Mouse (Mus musculus) MEL (cell line): ENCODE measurements around the gene Ubxn10. TPM values are rescaled to one million over a fixed set of nuclear protein-coding genes. Genes with fewer than 3 reads are reported as not detected.

Experiments used
- DNase-seq: peaks from one replicate; pipeline ENCODE4 v3.0.0; 2011; ENCODE audit warnings: low read depth, low spot score
- H3K27ac ChIP-seq: 2 replicates; pipeline ENCODE4 v1.5.1; 2012; ENCODE audit warnings: low read depth, mild to moderate bottlenecking, control low read depth, low read length, moderate library complexity; ENCODE audit not compliant: control insufficient read depth
- H3K27me3 ChIP-seq, 2 experiments: fragments of 150-350 bp in 1 of 2; sonication (generic) in 1 of 2; 2 replicates each; pipeline ENCODE4 v1.6.1; 2012; ENCODE audit warnings: low read length in 2 of 2, mild to moderate bottlenecking in 2 of 2, improper control_type of control experiment in 1 of 2, moderate library complexity in 1 of 2; ENCODE audit not compliant: insufficient read depth in 2 of 2, control insufficient read depth in 1 of 2
- H3K36me3 ChIP-seq, 2 experiments: 2 replicates each; pipeline ENCODE4 v1.6.1; 2012 to 2014; ENCODE audit warnings: low read length in 2 of 2, improper control_type of control experiment in 1 of 2, inconsistent platforms in 1 of 2, mild to moderate bottlenecking in 1 of 2; ENCODE audit not compliant: insufficient read depth in 2 of 2, control insufficient read depth in 1 of 2
- H3K4me1 ChIP-seq, 2 experiments: fragments of 150-350 bp in 1 of 2; sonication (generic) in 1 of 2; 2 replicates each; pipeline ENCODE4 v1.6.1; 2012; ENCODE audit warnings: low read length in 2 of 2, improper control_type of control experiment in 1 of 2, mild to moderate bottlenecking in 1 of 2; ENCODE audit not compliant: insufficient read depth in 2 of 2, control insufficient read depth in 1 of 2
- H3K4me3 ChIP-seq, 2 experiments: fragments of 150-350 bp in 1 of 2; sonication (generic) in 1 of 2; 2 replicates each; pipeline ENCODE4 v1.5.1; 2012; ENCODE audit warnings: low read depth in 2 of 2, low read length in 2 of 2, mild to moderate bottlenecking in 2 of 2, moderate library complexity in 2 of 2, control low read depth in 1 of 2, improper control_type of control experiment in 1 of 2; ENCODE audit not compliant: control insufficient read depth in 1 of 2, insufficient read depth in 1 of 2
- H3K79me2 ChIP-seq: 2 replicates; pipeline ENCODE4 v1.6.1; 2012; ENCODE audit warnings: mild to moderate bottlenecking, low read length, moderate library complexity; ENCODE audit not compliant: control insufficient read depth, poor library complexity, insufficient read depth
- H3K9ac ChIP-seq: 2 replicates; pipeline ENCODE4 v1.6.1; 2012; ENCODE audit warnings: low read depth, mild to moderate bottlenecking, control low read depth, low read length, moderate library complexity; ENCODE audit not compliant: control insufficient read depth, poor library complexity, severe bottlenecking
- H3K9me3 ChIP-seq: fragments of 150-350 bp; sonication (generic); replicated peaks from 2 replicates; pipeline ENCODE4 v1.6.1; 2012; ENCODE audit warnings: mild to moderate bottlenecking, low read length, improper control_type of control experiment, moderate library complexity; ENCODE audit not compliant: insufficient read depth
- CHD2 ChIP-seq: IDR thresholded peaks from 2 replicates; pipeline ENCODE4 v1.6.1; 2011; ENCODE audit warnings: low read length, improper control_type of control experiment
- CTCF ChIP-seq, 3 experiments: IDR thresholded peaks in 2 of 3; conservative IDR thresholded peaks in 1 of 3; 2 replicates each; pipeline ENCODE4 v1.5.1; 2011 to 2012; ENCODE audit warnings: low read length in 3 of 3, low read depth in 2 of 3, mild to moderate bottlenecking in 2 of 3, improper control_type of control experiment in 1 of 3, inconsistent platforms in 1 of 3, mixed read lengths in 1 of 3, moderate library complexity in 1 of 3; ENCODE audit not compliant: control insufficient read depth in 1 of 3, insufficient read depth in 1 of 3, poor library complexity in 1 of 3, severe bottlenecking in 1 of 3
- ETS1 ChIP-seq: IDR thresholded peaks from 2 replicates; pipeline ENCODE4 v1.6.1; 2012; ENCODE audit warnings: low read depth, mild to moderate bottlenecking, inconsistent platforms, low read length, improper control_type of control experiment, moderate library complexity
- GABPA ChIP-seq: IDR thresholded peaks from 2 replicates; pipeline ENCODE4 v1.6.1; 2012; ENCODE audit warnings: low read depth, mild to moderate bottlenecking, inconsistent platforms, low read length, improper control_type of control experiment, moderate library complexity
- GATA1 ChIP-seq: IDR thresholded peaks from 2 replicates; pipeline ENCODE4 v1.6.1; 2011; ENCODE audit warnings: low read depth, low read length, improper control_type of control experiment
- HCFC1 ChIP-seq: IDR thresholded peaks from 2 replicates; pipeline ENCODE4 v1.6.1; 2012; ENCODE audit warnings: low read depth, mild to moderate bottlenecking, inconsistent platforms, low read length, improper control_type of control experiment, moderate library complexity
- JUND ChIP-seq: IDR thresholded peaks from 2 replicates; pipeline ENCODE4 v1.6.1; 2011; ENCODE audit warnings: low read depth, mild to moderate bottlenecking, improper control_type of control experiment, low read length
- KAT2A ChIP-seq: conservative IDR thresholded peaks from 2 replicates; pipeline ENCODE4 v1.6.1; 2012; ENCODE audit warnings: low read depth, low read length, improper control_type of control experiment, inconsistent platforms
- MAFK ChIP-seq: IDR thresholded peaks from 2 replicates; pipeline ENCODE4 v1.6.1; 2011; ENCODE audit warnings: low read depth, mild to moderate bottlenecking, low read length, improper control_type of control experiment, borderline replicate concordance
- MEF2A ChIP-seq: IDR thresholded peaks from 2 replicates; pipeline ENCODE4 v1.6.1; 2014; ENCODE audit warnings: low read depth, mild to moderate bottlenecking, inconsistent platforms, low read length, improper control_type of control experiment; ENCODE audit not compliant: poor library complexity, insufficient replicate concordance, severe bottlenecking; ENCODE audit errors: extremely low read depth
- MXI1 ChIP-seq: IDR thresholded peaks from 2 replicates; pipeline ENCODE4 v1.6.1; 2011; ENCODE audit warnings: mild to moderate bottlenecking, low read depth, low read length, improper control_type of control experiment
- MYB ChIP-seq: IDR thresholded peaks from 2 replicates; pipeline ENCODE4 v1.6.1; 2011; ENCODE audit warnings: mild to moderate bottlenecking, low read depth, low read length, improper control_type of control experiment
- MYC ChIP-seq: IDR thresholded peaks from 2 replicates; pipeline ENCODE4 v1.6.1; 2011; ENCODE audit warnings: low read depth, mild to moderate bottlenecking, low read length, improper control_type of control experiment, moderate library complexity
- NELFE ChIP-seq: IDR thresholded peaks from 2 replicates; pipeline ENCODE4 v1.6.1; 2011; ENCODE audit warnings: low read depth, low read length, improper control_type of control experiment
- NRF1 ChIP-seq: IDR thresholded peaks from 2 replicates; pipeline ENCODE4 v1.6.1; 2014; ENCODE audit warnings: low read depth, mild to moderate bottlenecking, inconsistent platforms, low read length, improper control_type of control experiment, moderate library complexity; ENCODE audit not compliant: poor library complexity, insufficient read depth, severe bottlenecking
- POLR2A ChIP-seq, 2 experiments: IDR thresholded peaks; 2 replicates each; pipeline ENCODE4 v1.6.1; 2011 to 2012; ENCODE audit warnings: low read length in 2 of 2, mild to moderate bottlenecking in 2 of 2, control low read depth in 1 of 2, improper control_type of control experiment in 1 of 2, low read depth in 1 of 2, moderate library complexity in 1 of 2; ENCODE audit not compliant: control insufficient read depth in 1 of 2, insufficient read depth in 1 of 2, poor library complexity in 1 of 2
- POLR2AphosphoS5 ChIP-seq: IDR thresholded peaks from 2 replicates; pipeline ENCODE4 v1.6.1; 2012; ENCODE audit warnings: low read depth, borderline replicate concordance, mild to moderate bottlenecking, inconsistent platforms, low read length, moderate library complexity, mixed read lengths
- RAD21 ChIP-seq: IDR thresholded peaks from 2 replicates; pipeline ENCODE4 v1.6.1; 2011; ENCODE audit warnings: mild to moderate bottlenecking, low read depth, low read length, improper control_type of control experiment
- SIN3A ChIP-seq: IDR thresholded peaks from 2 replicates; pipeline ENCODE4 v1.6.1; 2012; ENCODE audit warnings: low read length, improper control_type of control experiment, inconsistent platforms
- TBP ChIP-seq: IDR thresholded peaks from 2 replicates; pipeline ENCODE4 v1.8.0; 2011; ENCODE audit warnings: low read depth, low read length, improper control_type of control experiment
- TCF12 ChIP-seq: IDR thresholded peaks from 2 replicates; pipeline ENCODE4 v1.6.1; 2014; ENCODE audit warnings: low read depth, mild to moderate bottlenecking, inconsistent platforms, low read length, improper control_type of control experiment, moderate library complexity
- USF1 ChIP-seq: IDR thresholded peaks from 2 replicates; pipeline ENCODE4 v1.6.1; 2014; ENCODE audit warnings: low read depth, mild to moderate bottlenecking, inconsistent platforms, low read length, improper control_type of control experiment, moderate library complexity
- USF2 ChIP-seq, 2 experiments: IDR thresholded peaks; 2 replicates each; pipeline ENCODE4 v1.6.1; 2011 to 2012; ENCODE audit warnings: improper control_type of control experiment in 2 of 2, low read length in 2 of 2, borderline replicate concordance in 1 of 2, inconsistent platforms in 1 of 2, low read depth in 1 of 2, mild to moderate bottlenecking in 1 of 2; ENCODE audit not compliant: insufficient read depth in 1 of 2
- ZMIZ1 ChIP-seq: IDR thresholded peaks from 2 replicates; pipeline ENCODE4 v1.6.1; 2012; ENCODE audit warnings: low read depth, mild to moderate bottlenecking, inconsistent platforms, low read length, improper control_type of control experiment, moderate library complexity
- ZNF384 ChIP-seq: IDR thresholded peaks from 2 replicates; pipeline ENCODE4 v1.6.1; 2012; ENCODE audit warnings: low read depth, mild to moderate bottlenecking, inconsistent platforms, low read length, improper control_type of control experiment
- polyA plus RNA-seq, 2 experiments: library from polyadenylated mRNA; stranded (reverse) in 1 of 2; unstranded in 1 of 2; fragments of >175 nt in 1 of 2; fragments of >200 nt in 1 of 2; gene quantifications; 2 replicates each; pipeline versions ENCODE4 v1.2.1 to v1.2.4; 2012; ENCODE audit warnings: low replicate concordance in 2 of 2, low read depth in 1 of 2; ENCODE audit not compliant: insufficient read length in 2 of 2, insufficient read depth in 1 of 2, missing spikeins in 1 of 2
- total RNA-seq: library from RNA; depleted of rRNA; stranded (reverse); fragments of 300-350 nt; gene quantifications from 2 replicates; pipeline ENCODE4 v1.2.3, GENCODE M21; 2012

Ubxn10 gene
- total and polyA plus RNA-seq, 3 experiments: not detected

DNA sequence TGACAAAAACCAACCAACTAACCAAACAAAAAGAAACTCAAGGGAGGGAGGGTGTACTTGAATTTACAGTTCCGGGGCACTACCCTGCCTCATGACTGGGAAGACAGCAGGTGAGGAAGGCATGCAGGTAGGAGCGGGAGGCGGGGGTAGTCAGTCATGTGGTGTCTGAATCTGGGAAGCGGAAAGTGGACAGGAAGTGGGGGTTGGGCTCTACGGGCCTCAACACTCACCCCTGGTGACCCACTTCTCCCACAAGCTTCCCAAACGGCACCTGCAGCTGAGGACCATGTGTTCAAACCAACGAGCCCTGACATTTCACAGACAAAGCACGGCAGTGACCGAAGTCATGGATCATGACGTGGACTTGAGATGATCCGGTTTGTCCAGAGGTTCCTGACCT lies 24.9 kb downstream of the Ubxn10 start:
- Histone ChIP-seq H3K4me1 (no peaks in the 10 kb centered on the region), H3K27ac (no peak overlapping the region), H3K79me2 (no peaks in the 10 kb centered on the region), H3K36me3 (no peaks in the 10 kb centered on the region), H3K9ac (no peak overlapping the region), H3K27me3 (no peaks in the 10 kb centered on the region), H3K9me3 (no peaks in the 10 kb centered on the region), H3K4me3 (no peak overlapping the region)
- TF ChIP-seq CTCF (IDR thresholded peaks at IDR 0.05 in 2 of 3, conservative IDR thresholded peaks at IDR 0.05 in 1 of 3; ENCODE audit: control insufficient read depth in 1 of 3, insufficient read depth in 1 of 3, low read depth in 2 of 3, low read length in 3 of 3, poor library complexity in 1 of 3, severe bottlenecking in 1 of 3) (no peak), POLR2A (IDR thresholded peaks at IDR 0.05; ENCODE audit: control insufficient read depth in 1 of 2, insufficient read depth in 1 of 2, low read depth in 1 of 2, low read length in 2 of 2, poor library complexity in 1 of 2) (no peak), SIN3A (no peak), MAFK (no peak), TCF12 (no peak), TBP (no peak), GATA1 (no peak), POLR2AphosphoS5 (no peak), KAT2A (no peak), ZMIZ1 (no peak), GABPA (no peak), HCFC1 (no peak), JUND (no peak), MEF2A (no peak), ETS1 (no peak), RAD21 (no peak), CHD2 (no peak), NRF1 (no peak), USF2 (IDR thresholded peaks at IDR 0.05; ENCODE audit: borderline replicate concordance in 1 of 2, insufficient read depth in 1 of 2, low read depth in 1 of 2, low read length in 2 of 2) (no peak)
- DNase-seq: no peak

GRCm38 (mm10) chr4:138711051-138711820 lies 25.7 kb downstream of the Ubxn10 start:
- H3K9me3 ChIP-seq: no peaks in the 10 kb centered on the region
- TF ChIP-seq POLR2AphosphoS5 (no peak), NELFE (no peak), TCF12 (no peak), POLR2A (IDR thresholded peaks at IDR 0.05; ENCODE audit: control insufficient read depth in 1 of 2, insufficient read depth in 1 of 2, low read depth in 1 of 2, low read length in 2 of 2, poor library complexity in 1 of 2) (no peak), SIN3A (no peak), USF2 (IDR thresholded peaks at IDR 0.05; ENCODE audit: borderline replicate concordance in 1 of 2, insufficient read depth in 1 of 2, low read depth in 1 of 2, low read length in 2 of 2) (no peak), TBP (no peak), MEF2A (no peak), MXI1 (no peak), MYC (no peak), GABPA (no peak), JUND (no peak), ZNF384 (no peak), MYB (no peak), USF1 (no peak)

More at GRCm38 (mm10) chr4:138711051-138711820, 25.7 kb downstream of the Ubxn10 start:
- no peaks in the 10 kb centered on the region for H3K79me2 ChIP-seq
- no peak for DNase-seq
- H3K4me1 ChIP-seq: no peaks in the 10 kb centered on the region
- no peak overlapping the region for H3K4me3 ChIP-seq
- no peak overlapping the region for H3K27ac ChIP-seq
- H3K36me3 ChIP-seq: no peaks in the 10 kb centered on the region
- H3K9ac ChIP-seq: no peak overlapping the region
- no peaks in the 10 kb centered on the region for H3K27me3 ChIP-seq
